Mouse (Mus musculus) limb, embryonic 14.5 days (tissue): ENCODE results near the gene Arhgap10. TPM values are rescaled to one million over a fixed set of nuclear protein-coding genes. Genes with fewer than 3 reads are reported as not detected.
A peak's percentile ranks its signal among the peaks of the same experiment; 100 is the strongest.

Experiments used
- ATAC-seq: fragments of 200-750 bp; cut with Nextera tagmentation; 2 replicates; pipeline ENCODE4 v1.8.0; 2017; ENCODE audit warnings: low read depth, moderate number of reproducible peaks, moderate TSS enrichment; ENCODE audit not compliant: low FRiP score
- DNase-seq: peaks from one replicate; pipeline ENCODE4 v3.0.0-alpha.2; 2015; ENCODE audit warnings: low spot score
- H3K27ac ChIP-seq: fragments of 300-500 bp; sonication (generic); replicated peaks from 2 replicates; pipeline ENCODE4 v1.5.1; 2014; ENCODE audit warnings: low read depth, mild to moderate bottlenecking, low read length, moderate library complexity, mixed read lengths
- H3K27me3 ChIP-seq: fragments of 300-500 bp; sonication (generic); 2 replicates; pipeline ENCODE4 v1.6.1; 2014; ENCODE audit warnings: low read length, mixed read lengths; ENCODE audit not compliant: control insufficient read depth, insufficient read depth
- H3K36me3 ChIP-seq: fragments of 300-500 bp; sonication (generic); 2 replicates; pipeline ENCODE4 v1.6.1; 2014; ENCODE audit warnings: mild to moderate bottlenecking, low read length, moderate library complexity, mixed read lengths; ENCODE audit not compliant: control insufficient read depth, insufficient read depth
- H3K4me1 ChIP-seq: fragments of 300-500 bp; sonication (generic); 2 replicates; pipeline ENCODE4 v1.6.1; 2014; ENCODE audit warnings: antibody characterized with exemption, low read length, mixed read lengths; ENCODE audit not compliant: control insufficient read depth, insufficient read depth
- H3K4me2 ChIP-seq: fragments of 300-500 bp; sonication (generic); replicated peaks from 2 replicates; pipeline ENCODE4 v1.6.1; 2014; ENCODE audit warnings: low read depth, mild to moderate bottlenecking, low read length, moderate library complexity; ENCODE audit not compliant: severe bottlenecking
- H3K4me3 ChIP-seq: fragments of 300-500 bp; sonication (generic); replicated peaks from 2 replicates; pipeline ENCODE4 v1.5.1; 2014; ENCODE audit warnings: low read length
- H3K9ac ChIP-seq: fragments of 300-500 bp; sonication (generic); 2 replicates; pipeline ENCODE4 v1.6.1; 2014; ENCODE audit warnings: mild to moderate bottlenecking, low read depth, low read length, moderate library complexity; ENCODE audit not compliant: severe bottlenecking
- H3K9me3 ChIP-seq: fragments of 300-500 bp; sonication (generic); 2 replicates; pipeline ENCODE4 v1.6.1; 2016; ENCODE audit warnings: low read length; ENCODE audit not compliant: control insufficient read depth
- POLR2A ChIP-seq: fragments of 200-500 bp; IDR thresholded peaks from 2 replicates; pipeline ENCODE4 v1.8.0; 2012; ENCODE audit warnings: inconsistent platforms, mild to moderate bottlenecking, moderate library complexity, borderline replicate concordance; ENCODE audit not compliant: insufficient read depth, insufficient read length; ENCODE audit errors: extremely low read depth
- WGBS: fragments of 180-500 bp; shearing (Covaris S2); extraction: QIAGEN DNeasy Blood & Tissue Kit; methylation state at CpG from one replicate; pipeline ENCODE4 v1.1.7; 2014; 5-methylcytosine and 5-hydroxymethylcytosine counted together
- polyA plus RNA-seq, 2 experiments: library from polyadenylated mRNA; depleted of rRNA in 1 of 2; stranded (reverse) in 1 of 2; unstranded in 1 of 2; fragments of >200 nt; fragmentation: Nextera tagmentation in 1 of 2; extraction: Ambion mirVana in 1 of 2; gene quantifications; 2 replicates each; pipeline versions ENCODE4 v1.2.1 to v1.2.3; 2012 to 2014

Arhgap10 gene
- polyA plus RNA-seq, 2 experiments: 25.1 to 29.3 TPM

GRCm38 (mm10) chr8:77507510-77508035 lies 10.2 kb downstream of the Arhgap10 start:
- no peak overlapping the region for H3K27ac ChIP-seq
- no peak overlapping the region for H3K4me3 ChIP-seq
- WGBS: 52% methylated on average over 10 of the region's 10 CpGs
- no peak overlapping the region for H3K9ac ChIP-seq
- DNase-seq (no peak), ATAC-seq (no peak)
- no peaks in the 10 kb centered on the region for H3K36me3 ChIP-seq
- H3K27me3 ChIP-seq: no peaks in the 10 kb centered on the region
- H3K4me2 ChIP-seq: no peak overlapping the region
- no peak for TF ChIP-seq POLR2A
- no peaks in the 10 kb centered on the region for H3K9me3 ChIP-seq
- H3K4me1 ChIP-seq: peaks cover 23% of the 10 kb centered on the region

GRCm38 (mm10) chr8:77506539-77506938 lies 11.2 kb downstream of the Arhgap10 start:
- WGBS: 59% methylated on average over 7 of the region's 7 CpGs
- Histone ChIP-seq H3K4me3 (no peak overlapping the region), H3K36me3 (no peaks in the 10 kb centered on the region), H3K27ac (no peak overlapping the region), H3K27me3 (no peaks in the 10 kb centered on the region), H3K9me3 (no peaks in the 10 kb centered on the region), H3K4me1 (peaks cover 15% of the 10 kb centered on the region), H3K4me2 (0 out of 2 replicates have a peak overlapping the region, but pooled peaks have one; percentile 0), H3K9ac (no peak overlapping the region)
- ATAC-seq (no peak), DNase-seq (no peak)
- TF ChIP-seq POLR2A: no peak

- no peak for TF ChIP-seq POLR2A
- no peaks in the 10 kb centered on the region for H3K9me3 ChIP-seq
- no peak overlapping the region for H3K9ac ChIP-seq
- peaks cover 14% of the 10 kb centered on the region for H3K4me1 ChIP-seq
- H3K4me2 ChIP-seq: no peak overlapping the region
- no peaks in the 10 kb centered on the region for H3K27me3 ChIP-seq
- whole genome bisulfite sequencing: 83% methylated on average over 6 of the region's 6 CpGs
- ATAC-seq (no peak), DNase-seq (no peak)
- no peak overlapping the region for H3K4me3 ChIP-seq
- H3K27ac ChIP-seq: no peak overlapping the region
- no peaks in the 10 kb centered on the region for H3K36me3 ChIP-seq
These were observed 15.2 kb downstream of the Arhgap10 start for GRCm38 (mm10) chr8:77502547-77502946.

GRCm38 (mm10) chr8:77501131-77501530 lies 16.6 kb downstream of the Arhgap10 start:
- Histone ChIP-seq H3K36me3 (no peaks in the 10 kb centered on the region), H3K27ac (no peak overlapping the region), H3K27me3 (no peaks in the 10 kb centered on the region), H3K4me3 (no peak overlapping the region), H3K9ac (no peak overlapping the region), H3K4me1 (0 out of 2 replicates have a peak, but pooled peaks cover 5% of the 10 kb centered on the region), H3K4me2 (no peak overlapping the region), H3K9me3 (no peaks in the 10 kb centered on the region)
- TF ChIP-seq POLR2A: no peak
- 85% methylated on average over 8 of the region's 8 CpGs for WGBS
- no peak for DNase-seq
- ATAC-seq: no peak

- Histone ChIP-seq H3K27ac (no peak overlapping the region), H3K4me2 (no peak overlapping the region), H3K9me3 (no peaks in the 10 kb centered on the region), H3K4me1 (0 out of 2 replicates have a peak, but pooled peaks cover 5% of the 10 kb centered on the region), H3K4me3 (no peak overlapping the region), H3K9ac (no peak overlapping the region), H3K27me3 (no peaks in the 10 kb centered on the region), H3K36me3 (no peaks in the 10 kb centered on the region)
- no peak for TF ChIP-seq POLR2A
- DNase-seq (no peak), ATAC-seq (no peak)
- 90% methylated on average over 3 of the region's 3 CpGs for WGBS
These were observed 17.5 kb downstream of the Arhgap10 start for GRCm38 (mm10) chr8:77500264-77500663.
